Mouse (Mus musculus) right cerebral cortex, adult 2 months (tissue): ENCODE measurements at regions not wholly inside any gene's neighbourhood (a gene's known extent, or its start where the extent isn't known, plus 50 kb on each side); places are given as distances from the start of the nearest gene placed in this dataset.

ENCODE experiments used
- DNase-seq, 2 experiments: peaks; one replicate each; pipeline ENCODE4 v3.0.0; 2021 to 2022; ENCODE audit warnings: low spot score in 2 of 2

DNA sequence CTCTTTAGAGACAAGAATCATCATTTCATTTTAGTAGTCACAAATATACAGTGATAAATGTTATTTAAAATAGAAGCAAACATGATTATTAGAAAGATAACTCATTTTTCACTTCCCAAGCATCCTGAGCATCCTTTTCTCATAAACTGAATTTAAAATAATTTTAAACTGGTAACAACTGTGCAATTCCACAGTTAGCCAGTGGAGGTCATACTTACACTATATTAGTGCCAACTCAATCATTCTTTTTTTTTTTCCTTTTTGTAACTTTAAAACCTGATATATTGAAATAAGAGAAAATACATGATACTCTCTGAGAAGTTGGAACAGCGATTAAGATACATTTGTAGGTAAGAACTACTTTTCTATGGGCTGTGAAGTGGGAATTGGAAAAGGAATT lies 113.2 kb upstream of the Gm17509 start:
- DNase-seq, result peak in 1 of 2 experiments; percentile 10

DNA sequence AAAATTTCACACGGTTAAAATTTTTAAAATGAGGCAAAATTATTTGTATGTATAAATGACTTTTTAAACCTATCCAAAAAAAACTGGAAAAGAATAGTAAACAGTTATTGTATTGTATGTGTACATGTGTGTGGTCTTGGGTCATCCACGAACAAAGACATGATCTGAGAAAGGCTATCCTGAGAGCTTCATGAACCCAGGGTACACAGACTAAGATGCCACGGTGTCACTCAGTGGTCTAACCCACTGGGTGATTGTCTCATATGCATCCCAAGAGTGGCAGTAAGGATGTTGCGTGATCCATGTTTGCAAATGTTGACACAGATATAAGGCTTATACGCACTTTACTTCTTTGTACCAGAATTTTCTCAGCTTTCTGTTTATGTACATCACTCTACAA lies 113.7 kb upstream of the Gm17509 start:
- DNase-seq, result no peak

DNA sequence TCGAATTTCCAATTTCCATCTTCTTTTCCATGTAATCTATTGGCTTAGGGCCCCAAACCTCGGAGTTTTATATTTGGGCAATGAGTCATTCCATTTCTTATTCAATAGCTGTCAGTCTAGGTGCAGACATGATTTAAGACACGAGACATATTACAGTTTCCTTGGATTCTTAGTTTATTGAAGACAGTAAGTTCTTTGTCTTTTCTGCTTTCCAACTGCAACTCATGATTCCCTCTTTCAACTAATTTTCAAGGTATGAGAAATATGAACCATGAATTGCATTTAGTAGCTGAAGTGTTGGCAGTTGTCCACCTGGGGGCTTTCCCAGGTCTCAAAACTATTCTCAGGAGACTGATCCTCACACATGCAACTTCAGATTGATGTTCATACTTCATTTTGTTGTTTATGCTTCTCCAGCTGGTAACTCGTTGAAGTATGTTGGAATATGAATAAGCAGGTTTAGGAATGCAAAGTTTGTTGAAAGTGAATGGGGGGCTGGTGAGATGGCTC lies 160.3 kb upstream of the Gm17509 start:
- DNase-seq, result no peak

DNA sequence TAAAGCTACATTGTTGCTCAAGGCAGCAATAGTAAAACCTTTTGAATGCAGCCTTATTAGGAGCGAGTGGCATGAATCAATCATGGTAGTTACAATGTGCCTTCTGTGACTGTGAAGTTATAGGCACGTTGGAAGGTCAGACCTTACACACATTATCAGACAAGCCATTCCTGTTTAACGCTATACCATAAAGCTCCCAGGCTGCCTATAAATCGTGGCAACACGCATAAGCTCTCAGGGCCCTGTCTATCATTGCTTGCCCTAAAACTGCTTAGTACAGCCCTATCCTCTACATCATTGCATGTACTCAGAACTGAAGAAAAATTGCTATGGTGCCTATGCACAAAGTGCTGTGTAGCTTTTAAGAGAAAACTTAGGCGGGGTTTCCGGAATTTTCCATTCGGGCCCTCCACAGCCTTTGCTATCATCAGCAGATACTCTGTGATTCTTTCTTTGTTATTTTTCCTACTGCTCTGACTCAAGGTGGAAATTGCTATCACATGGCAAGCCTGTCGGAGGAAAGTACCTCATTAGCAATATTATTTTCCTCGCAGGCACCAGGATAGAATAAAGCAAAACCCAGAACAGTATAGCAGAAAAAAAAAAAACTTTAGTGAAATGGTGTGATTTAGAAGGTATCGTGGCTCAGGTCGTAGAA lies 162.7 kb upstream of the Gm17509 start:
- DNase-seq, result no peak

DNA sequence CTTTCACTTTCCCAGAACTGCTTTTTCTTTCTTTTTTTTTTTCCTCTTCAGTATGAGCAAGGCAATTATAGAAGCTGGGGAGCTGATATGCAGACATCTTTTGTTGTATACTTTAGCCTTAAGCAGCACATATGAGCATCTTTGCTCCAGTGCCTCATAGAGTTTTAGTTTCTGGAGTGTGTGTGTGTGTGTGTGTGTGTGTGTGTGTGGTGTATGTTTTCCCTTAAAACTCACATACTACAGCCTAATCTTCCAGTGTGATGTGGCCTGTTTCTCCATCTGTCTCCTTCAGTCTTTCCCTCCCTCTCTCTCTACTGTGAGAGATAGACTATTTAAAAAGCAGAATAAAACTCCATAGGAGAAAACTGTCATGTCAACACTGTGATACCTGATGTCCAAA lies 169.4 kb upstream of the Gm17509 start:
- DNase-seq, result no peak

DNA sequence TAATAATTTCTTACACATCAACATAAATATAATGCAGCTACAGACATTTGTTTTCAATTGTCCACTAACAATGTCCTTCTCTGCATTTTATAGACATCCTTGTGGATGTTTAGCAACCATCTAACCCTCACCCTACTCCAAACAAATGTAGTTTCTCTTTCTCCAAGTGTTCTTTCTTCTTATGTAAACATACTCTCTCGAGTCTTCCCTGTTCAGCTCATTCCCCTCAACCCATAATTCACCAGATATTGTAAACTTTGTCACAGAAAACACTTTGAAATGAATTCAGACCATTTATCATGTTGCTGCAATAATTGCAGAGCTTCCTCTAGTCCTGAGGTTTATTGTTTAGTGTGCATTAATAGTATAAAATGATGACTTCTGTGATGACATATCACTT lies 172.6 kb upstream of the Gm17509 start:
- DNase-seq, result no peak

DNA sequence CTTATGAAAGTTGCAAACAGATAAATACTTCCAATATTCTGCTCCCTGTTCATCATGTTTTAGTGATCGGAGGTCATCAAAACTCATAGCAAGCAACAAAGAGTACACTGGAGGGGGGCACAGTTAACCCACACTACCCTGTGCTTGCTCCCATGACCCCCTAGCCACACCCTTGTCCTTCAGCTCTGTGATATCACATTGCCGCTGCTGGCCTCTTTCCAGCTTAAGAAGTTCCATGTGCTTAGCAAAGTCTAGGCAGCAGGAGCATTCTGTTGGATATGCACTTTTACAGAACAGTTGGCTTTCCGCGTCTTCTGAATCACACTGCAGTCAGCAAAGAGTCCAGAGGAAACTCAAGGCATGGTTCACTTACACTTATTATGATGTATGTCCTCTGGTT lies 180.4 kb upstream of the Gm17509 start:
- peak in 1 of 2 experiments; percentile 5 for DNase-seq

DNA sequence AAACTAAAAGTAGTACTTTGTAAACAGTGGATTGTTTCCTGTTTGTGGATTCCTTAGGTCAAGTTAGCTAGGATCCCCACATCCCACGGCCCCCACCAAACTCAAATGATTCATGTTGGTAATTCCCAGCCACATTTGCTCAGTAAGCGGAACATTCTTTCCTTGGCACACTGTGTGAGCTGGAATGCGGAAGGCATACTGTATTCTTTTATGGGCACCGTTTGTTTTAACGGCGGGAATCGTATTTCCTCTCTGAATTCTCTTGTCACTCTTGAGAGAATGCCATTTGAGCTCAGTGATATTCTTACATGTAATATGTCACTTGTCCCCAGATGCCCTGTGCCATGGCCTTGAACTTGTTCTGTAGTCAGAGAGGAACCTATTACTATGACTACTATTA lies 189.1 kb upstream of the Gm17509 start:
- no peak for DNase-seq

DNA sequence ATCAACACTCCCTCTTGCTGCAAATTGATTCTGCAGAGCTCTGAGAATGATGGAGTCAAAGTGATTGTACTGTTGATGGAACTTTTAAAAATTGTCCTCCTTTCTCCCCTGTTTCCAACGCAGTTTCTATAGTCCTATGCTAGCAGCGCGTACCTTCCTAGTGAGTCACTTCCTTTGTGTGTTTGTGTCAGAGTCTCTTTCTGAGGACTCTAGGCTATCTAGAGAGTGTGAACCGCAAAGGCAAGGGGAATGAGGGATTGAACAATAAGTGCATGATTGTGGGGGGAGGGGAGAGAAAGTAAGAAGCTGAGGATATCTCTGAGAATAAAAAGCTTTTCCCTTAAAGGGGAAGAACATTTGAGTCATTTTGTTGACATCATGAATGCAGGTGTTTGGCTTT lies 188.5 kb upstream of the Hcn1 start:
- DNase-seq, result no peak

DNA sequence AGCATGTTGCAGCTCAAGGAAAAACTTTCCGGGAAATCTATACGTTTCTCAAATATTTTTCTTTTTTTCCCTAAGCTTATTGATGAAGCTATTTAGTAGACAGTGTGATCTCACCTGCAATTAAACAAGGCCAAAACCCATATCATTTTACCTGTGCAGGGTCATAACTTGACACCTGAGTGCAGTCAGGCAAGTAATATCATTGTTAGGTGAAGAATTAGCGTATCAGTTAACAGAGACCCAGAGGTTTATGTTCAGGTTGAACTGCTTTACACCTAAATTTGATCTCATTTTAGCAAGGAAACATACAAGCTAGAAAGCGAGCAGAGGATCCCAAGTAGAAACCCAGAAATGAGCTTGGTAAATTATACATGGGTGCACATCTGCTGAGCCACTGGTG lies 178.6 kb upstream of the Hcn1 start:
- DNase-seq, result no peak

DNA sequence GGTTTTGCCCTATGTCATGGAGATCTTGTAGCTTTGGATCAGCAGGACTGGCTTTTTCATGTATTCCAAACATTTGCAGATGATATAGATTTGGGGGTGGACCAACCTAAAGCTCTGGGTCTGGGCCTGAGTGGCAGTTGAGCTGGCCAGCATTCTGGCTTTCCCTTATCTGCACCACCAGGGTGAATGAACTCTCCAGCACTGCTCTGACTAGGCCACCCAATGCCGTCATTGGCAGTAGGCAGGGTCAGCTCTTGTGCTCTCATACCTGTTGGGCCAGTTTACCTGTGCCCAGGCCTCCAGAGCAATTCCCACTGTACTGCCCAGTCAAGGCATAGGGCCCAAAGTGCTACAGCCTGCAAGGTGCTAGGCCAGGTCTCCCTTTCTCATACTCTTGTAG lies 177.1 kb upstream of the Hcn1 start:
- no peak for DNase-seq

DNA sequence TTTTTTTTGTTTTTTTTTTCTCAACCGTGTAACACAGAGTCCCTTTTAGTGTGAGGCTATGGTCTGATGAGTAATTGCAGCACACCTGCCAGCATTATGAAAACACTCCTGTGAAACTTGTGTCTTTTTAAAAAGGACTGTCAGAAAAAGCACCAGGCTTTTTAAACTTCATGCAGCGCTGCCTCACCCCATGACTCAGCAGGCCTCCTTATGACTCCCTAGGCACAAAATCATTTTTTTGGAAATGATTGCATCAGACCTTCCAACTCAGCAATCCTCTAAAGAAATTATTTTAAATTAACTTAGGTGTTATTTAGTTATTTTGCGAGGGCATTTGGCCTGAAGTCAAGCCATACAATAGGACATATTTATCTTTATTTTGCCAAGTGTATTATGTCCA lies 134.7 kb upstream of the Hcn1 start:
- DNase-seq, result no peak

DNA sequence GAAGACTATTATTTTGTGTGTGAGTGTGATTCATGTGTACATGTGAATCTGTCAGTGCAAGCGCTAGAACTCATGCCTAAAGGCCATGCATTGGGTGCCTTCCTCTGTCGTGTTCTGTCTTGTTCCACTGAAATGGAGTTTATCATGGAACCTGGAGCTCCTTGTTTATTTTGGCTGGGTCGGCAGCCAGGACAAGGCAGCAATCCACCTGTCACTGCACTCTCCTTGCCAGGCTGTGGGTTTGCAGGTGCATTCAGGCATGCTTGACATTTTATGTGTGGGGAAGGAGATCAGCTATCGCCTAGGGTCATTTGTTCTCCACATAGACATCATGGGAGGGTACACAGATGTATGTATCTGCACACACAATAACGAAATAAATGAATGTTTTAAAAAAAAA lies 129.4 kb upstream of the Hcn1 start:
- no peak for DNase-seq

DNA sequence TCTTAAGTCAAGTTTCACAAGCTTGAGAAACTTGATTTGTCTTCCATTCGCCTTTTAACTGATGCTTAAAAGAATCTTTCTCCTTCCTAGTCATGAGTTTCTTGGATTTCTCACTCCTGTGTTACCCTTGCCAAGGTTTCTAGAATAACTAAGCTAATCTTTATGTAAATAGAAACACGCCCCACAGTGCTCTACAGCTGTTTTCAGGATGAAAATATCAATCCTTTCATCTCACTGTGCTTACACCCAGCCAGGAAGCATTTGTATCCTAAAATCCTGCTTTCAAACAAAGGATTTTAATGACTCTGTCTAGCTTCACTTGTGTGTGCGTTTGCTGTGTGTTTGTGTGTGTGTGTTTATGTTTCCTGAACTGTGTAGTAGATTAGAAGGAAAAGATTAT lies 119.5 kb upstream of the Hcn1 start:
- DNase-seq, result no peak

DNA sequence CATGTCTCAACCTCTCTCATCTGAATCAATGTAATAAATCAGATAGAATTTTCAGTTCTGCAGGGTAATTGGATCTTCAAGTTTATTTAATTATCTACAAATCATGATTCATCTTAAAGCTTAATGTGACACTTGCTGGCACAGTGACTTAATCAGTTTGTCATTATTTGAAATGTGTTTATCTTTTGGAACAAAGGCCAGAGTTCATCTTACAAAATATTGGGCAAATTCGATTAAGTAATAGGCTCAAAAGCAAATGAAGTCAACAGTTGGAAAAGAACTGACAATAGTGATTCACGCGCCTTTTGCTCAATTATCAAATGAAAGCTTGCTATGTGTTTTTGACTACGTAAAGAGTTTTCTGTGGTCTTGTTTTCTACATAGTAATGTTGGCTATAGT lies 93.4 kb upstream of the Hcn1 start:
- DNase-seq, result no peak

DNA sequence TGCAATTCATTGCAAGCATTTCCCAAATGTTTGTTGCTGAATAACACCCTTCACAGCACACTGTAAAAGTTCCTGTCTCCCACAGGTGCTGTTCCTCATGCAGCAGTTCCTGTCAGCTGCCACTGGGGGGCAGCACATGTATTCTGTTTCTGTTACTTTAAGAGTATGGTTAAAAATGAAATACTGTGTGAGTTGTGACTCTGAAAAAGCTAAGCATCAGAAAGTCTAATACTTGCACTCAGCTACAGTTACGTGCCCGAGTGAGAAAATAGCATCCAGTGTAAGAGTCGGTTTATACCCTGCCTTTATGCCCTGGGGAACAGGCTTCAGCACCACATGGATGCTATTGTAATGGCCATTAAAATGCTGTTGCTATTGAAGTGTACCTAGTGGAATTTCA lies 52.0 kb upstream of the Hcn1 start:
- peak; percentile 56 to 71 for DNase-seq
